Mouse (Mus musculus): Measurements from ENCODE around the gene Kcnc1.

GRCm38 (mm10) chr7:46463136-46463535, 66.8 kb downstream of the Kcnc1 start:
- TF ChIP-seq GATA1 (IDR thresholded peaks at IDR 0.05; ENCODE audit: borderline replicate concordance, low read length) (no peak), FLI1 (IDR thresholded peaks at IDR 0.05; ENCODE audit: low read length) (no peak)

All from megakaryocyte, embryonic 14.5 days (primary cell).